Mouse (Mus musculus) lung, embryonic 14.5 days (tissue): ENCODE data around the gene Ctsd. TPM values are rescaled to one million over a fixed set of nuclear protein-coding genes. Genes with fewer than 3 reads are reported as not detected.

Experiments used
- ATAC-seq: fragments of 200-750 bp; cut with Nextera tagmentation; 2 replicates; pipeline ENCODE4 v1.8.0; 2017; ENCODE audit warnings: mild to moderate bottlenecking, moderate TSS enrichment, moderate library complexity; ENCODE audit not compliant: insufficient read depth
- DNase-seq: peaks from one replicate; pipeline ENCODE4 v3.0.0-alpha.2; 2015
- H3K27ac ChIP-seq: fragments of 300-500 bp; sonication (generic); 2 replicates; pipeline ENCODE4 v1.5.1; 2014; ENCODE audit warnings: low read depth, mild to moderate bottlenecking, moderate library complexity
- H3K27me3 ChIP-seq: fragments of 300-500 bp; sonication (generic); 2 replicates; pipeline ENCODE4 v1.6.1; 2014; ENCODE audit warnings: low read length, control low read depth; ENCODE audit not compliant: insufficient read depth
- H3K36me3 ChIP-seq: fragments of 300-500 bp; sonication (generic); 2 replicates; pipeline ENCODE4 v1.6.1; 2014; ENCODE audit warnings: control low read depth; ENCODE audit not compliant: insufficient read depth
- H3K4me1 ChIP-seq: fragments of 300-500 bp; sonication (generic); 2 replicates; pipeline ENCODE4 v1.6.1; 2014; ENCODE audit warnings: antibody characterized with exemption, control low read depth; ENCODE audit not compliant: insufficient read depth
- H3K4me2 ChIP-seq: fragments of 300-500 bp; sonication (generic); 2 replicates; pipeline ENCODE4 v1.6.1; 2014; ENCODE audit warnings: mild to moderate bottlenecking
- H3K4me3 ChIP-seq: fragments of 300-500 bp; sonication (generic); 2 replicates; pipeline ENCODE4 v1.5.1; 2014; ENCODE audit warnings: low read depth, low read length
- H3K9ac ChIP-seq: fragments of 300-500 bp; sonication (generic); 2 replicates; pipeline ENCODE4 v1.6.1; 2014
- H3K9me3 ChIP-seq: fragments of 300-500 bp; sonication (generic); 2 replicates; pipeline ENCODE4 v1.6.1; 2016; ENCODE audit warnings: low read depth, low read length, control low read depth
- CTCF ChIP-seq: IDR thresholded peaks from 2 replicates; pipeline ENCODE4 v1.5.1; 2016; ENCODE audit warnings: antibody characterized with exemption, low read depth
- WGBS: fragments of 180-500 bp; shearing (Covaris S2); extraction: QIAGEN DNeasy Blood & Tissue Kit; methylation state at CpG from one replicate; pipeline ENCODE4 v1.1.7; 2014; 5-methylcytosine and 5-hydroxymethylcytosine counted together
- polyA plus RNA-seq: library from polyadenylated mRNA; unstranded; fragments of >200 nt; fragmentation: Nextera tagmentation; extraction: Ambion mirVana; gene quantifications from 2 replicates; pipeline ENCODE4 v1.2.1, GENCODE M21; 2014

The Ctsd gene
- polyA plus RNA-seq, 1 experiment from 2014 or later, result 240 TPM

GRCm38 (mm10) chr7:142374413-142375015, 13.3 kb downstream of the Ctsd start:
- no peak for DNase-seq
- H3K4me1 ChIP-seq, result no peaks in the 10 kb centered on the region
- H3K27me3 ChIP-seq, result peaks cover 28% of the 10 kb centered on the region
- H3K9ac ChIP-seq, result no peak overlapping the region; the same call in 1 of the 2 replicates
- no peak overlapping the region for H3K27ac ChIP-seq
- 86% methylated on average over 5 of the region's 5 CpGs for WGBS
- TF ChIP-seq CTCF, result no peak
- H3K4me2 ChIP-seq, result no peak overlapping the region
- H3K9me3 ChIP-seq, result no peaks in the 10 kb centered on the region
- peaks cover 47% of the 10 kb centered on the region for H3K36me3 ChIP-seq
- no peak overlapping the region for H3K4me3 ChIP-seq
- ATAC-seq, result no peak

GRCm38 (mm10) chr7:142373641-142374412, 14.0 kb downstream of the Ctsd start, which contains the start of gene Ifitm10:
Gene Ifitm10 (minus strand): TSS chr7:142373753.
- no peak for TF ChIP-seq CTCF
- 66% methylated on average over 8 of the region's 8 CpGs for WGBS

GRCm38 (mm10) chr7:142373039-142373438, 14.8 kb downstream of the Ctsd start:
- no peak overlapping the region for H3K9ac ChIP-seq
- WGBS, result 72% methylated on average over 5 of the region's 5 CpGs
- no peaks in the 10 kb centered on the region for H3K4me1 ChIP-seq
- H3K27me3 ChIP-seq, result peaks cover 28% of the 10 kb centered on the region
- H3K36me3 ChIP-seq, result peaks cover 32% of the 10 kb centered on the region
- no peaks in the 10 kb centered on the region for H3K9me3 ChIP-seq
- no peak overlapping the region for H3K4me2 ChIP-seq
- no peak overlapping the region for H3K4me3 ChIP-seq
- ATAC-seq, result no peak
- DNase-seq, result no peak
- TF ChIP-seq CTCF, result no peak
- H3K27ac ChIP-seq, result no peak overlapping the region

More at GRCm38 (mm10) chr7:142373641-142374412, 14.0 kb downstream of the Ctsd start, which contains the start of gene Ifitm10:
- H3K9me3 ChIP-seq, result no peaks in the 10 kb centered on the region
- peak within 1 kb of the TSS; percentile 77 for H3K4me2 ChIP-seq
- H3K4me1 ChIP-seq, result no peaks in the 10 kb centered on the region
- no peak within 1 kb of the TSS; the same call in 1 of the 2 replicates for H3K9ac ChIP-seq
- peaks cover 40% of the 10 kb centered on the region for H3K36me3 ChIP-seq
- H3K4me3 ChIP-seq, result 0 out of 2 replicates have a peak within 1 kb of the TSS, but pooled peaks have one; percentile 41
- ATAC-seq (no peak), DNase-seq (no peak)
- peaks cover 28% of the 10 kb centered on the region for H3K27me3 ChIP-seq
- H3K27ac ChIP-seq, result no peak within 1 kb of the TSS

- Histone ChIP-seq H3K4me2 (peak overlapping the region; percentile 77), H3K27ac (no peak overlapping the region; the same call in 1 of the 2 replicates), H3K9me3 (no peaks in the 10 kb centered on the region), H3K4me1 (no peaks in the 10 kb centered on the region), H3K27me3 (peaks cover 28% of the 10 kb centered on the region), H3K36me3 (peaks cover 23% of the 10 kb centered on the region), H3K4me3 (peak overlapping the region; percentile 41), H3K9ac (peak overlapping the region; percentile 46)
- WGBS, result 1% methylated on average over 64 of the region's 64 CpGs
- DNase-seq, result peak; percentile 23
- peak; percentile 58; the same call in 1 of the 2 replicates for ATAC-seq
- TF ChIP-seq CTCF, result no peak
Observed at GRCm38 (mm10) chr7:142371768-142372661, 15.8 kb downstream of the Ctsd start.

GRCm38 (mm10) chr7:142371398-142371767, 16.5 kb downstream of the Ctsd start:
- Histone ChIP-seq H3K4me3 (peak overlapping the region; percentile 41), H3K27me3 (peaks cover 28% of the 10 kb centered on the region), H3K36me3 (peaks cover 16% of the 10 kb centered on the region; the same call in 1 of the 2 replicates), H3K4me1 (no peaks in the 10 kb centered on the region), H3K27ac (no peak overlapping the region), H3K9me3 (no peaks in the 10 kb centered on the region), H3K4me2 (peak overlapping the region; percentile 77), H3K9ac (peak overlapping the region; percentile 16; the same call in 1 of the 2 replicates)
- DNase-seq (no peak), ATAC-seq (peak; percentile 13; the same call in 1 of the 2 replicates)
- TF ChIP-seq CTCF, result no peak
- 20% methylated on average over 11 of the region's 11 CpGs for WGBS

- H3K27me3 ChIP-seq, result peaks cover 28% of the 10 kb centered on the region
- H3K4me2 ChIP-seq, result peak overlapping the region; percentile 77
Observed at GRCm38 (mm10) chr7:142370937-142371336, 16.9 kb downstream of the Ctsd start.

More at GRCm38 (mm10) chr7:142370937-142371336, 16.9 kb downstream of the Ctsd start:
- Histone ChIP-seq H3K4me3 (peak overlapping the region; percentile 41; the same call in 1 of the 2 replicates), H3K9me3 (no peaks in the 10 kb centered on the region), H3K27ac (no peak overlapping the region), H3K4me1 (no peaks in the 10 kb centered on the region), H3K36me3 (peaks cover 12% of the 10 kb centered on the region; the same call in 1 of the 2 replicates), H3K9ac (no peak overlapping the region)
- no peak for ATAC-seq
- TF ChIP-seq CTCF, result no peak
- DNase-seq, result no peak
- WGBS, result 81% methylated on average over 18 of the region's 18 CpGs
